Mouse (Mus musculus): ENCODE data around the gene Kcna7. TPM values are rescaled to one million over a fixed set of nuclear protein-coding genes. Genes with fewer than 3 reads are reported as not detected.

The Kcna7 gene
- polyA plus RNA-seq, 1 experiment from 2014 or later, result 0.20 TPM

DNA sequence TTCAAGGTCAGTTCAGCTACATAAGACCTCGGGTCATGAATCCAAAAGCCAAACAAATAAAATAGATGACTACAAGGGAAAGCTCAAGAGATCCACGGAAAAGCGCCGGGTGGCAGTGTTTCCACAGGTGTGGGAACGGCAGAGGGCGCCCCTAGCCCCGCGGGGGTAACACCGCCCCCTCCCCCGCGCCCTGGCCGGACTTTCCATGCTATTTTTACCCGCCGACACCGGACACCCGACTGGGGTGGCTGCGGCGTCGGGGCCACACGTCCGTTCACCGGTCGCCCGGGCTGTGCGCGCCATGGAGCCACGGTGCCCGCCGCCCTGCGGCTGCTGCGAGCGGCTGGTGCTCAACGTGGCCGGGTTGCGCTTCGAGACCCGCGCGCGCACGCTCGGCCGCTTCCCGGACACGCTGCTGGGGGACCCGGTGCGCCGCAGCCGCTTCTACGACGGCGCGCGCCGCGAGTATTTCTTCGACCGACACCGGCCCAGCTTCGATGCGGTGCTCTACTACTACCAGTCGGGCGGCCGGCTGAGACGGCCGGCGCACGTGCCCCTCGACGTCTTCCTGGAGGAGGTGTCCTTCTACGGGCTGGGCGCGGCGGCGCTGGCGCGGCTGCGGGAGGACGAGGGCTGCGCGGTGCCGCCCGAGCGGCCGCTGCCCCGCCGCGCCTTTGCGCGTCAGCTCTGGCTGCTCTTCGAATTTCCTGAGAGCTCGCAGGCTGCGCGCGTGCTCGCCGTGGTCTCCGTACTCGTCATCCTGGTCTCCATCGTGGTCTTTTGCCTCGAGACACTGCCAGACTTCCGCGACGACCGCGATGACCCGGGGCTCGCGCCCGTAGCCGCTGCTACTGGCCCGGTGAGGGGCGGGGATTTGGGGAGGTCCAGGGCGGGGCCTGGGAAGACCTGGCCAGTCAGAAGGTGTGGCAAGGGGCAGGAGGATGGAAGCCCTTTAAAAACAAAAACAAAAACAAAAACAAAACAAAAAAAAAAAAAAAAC, 1.0 kb downstream of the Kcna7 start:
- Histone ChIP-seq H3K4me2 (ENCODE audit: low read depth) (peak overlapping the region; percentile 32), H3K36me3 (ENCODE audit: control insufficient read depth, insufficient read depth, low read length) (no peaks in the 10 kb centered on the region), H3K27me3 (ENCODE audit: control insufficient read depth, insufficient read depth, low read length) (peaks cover 63% of the 10 kb centered on the region), H3K4me1 (ENCODE audit: control insufficient read depth, insufficient read depth, low read length) (no peaks in the 10 kb centered on the region), H3K9me3 (ENCODE audit: control insufficient read depth, low read length) (no peaks in the 10 kb centered on the region), H3K27ac (ENCODE audit: low read depth, low read length) (no peak overlapping the region), H3K9ac (ENCODE audit: low read length) (no peak overlapping the region), H3K4me3 (ENCODE audit: low read depth, low read length) (peak overlapping the region; percentile 30)
- DNase-seq (ENCODE audit: low spot score) (no peak), ATAC-seq (ENCODE audit: insufficient read depth, low FRiP score, low TSS enrichment) (no peak)
- 2% methylated on average over 114 of the region's 114 CpGs for WGBS

DNA sequence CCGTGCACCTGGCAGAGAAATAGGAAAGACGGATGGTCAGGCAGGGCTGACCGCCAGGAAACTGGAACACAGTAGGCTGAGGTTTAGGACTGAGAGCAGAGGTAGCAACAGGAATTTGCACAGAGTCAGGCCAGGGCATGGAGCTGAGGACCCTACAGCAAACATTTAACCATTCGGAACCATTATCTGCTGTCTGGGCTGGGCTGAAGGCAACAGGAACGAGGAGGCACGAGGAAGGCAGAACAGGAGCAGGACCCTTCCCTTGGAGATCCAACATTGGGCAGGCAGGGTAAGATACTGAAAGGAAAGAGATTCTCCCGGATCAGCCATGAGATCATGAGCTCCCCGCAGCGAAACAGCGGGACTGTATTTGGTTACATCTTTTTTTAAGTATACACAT, 2.4 kb downstream of the Kcna7 start:
- H3K27me3 ChIP-seq (ENCODE audit: control insufficient read depth, insufficient read depth, low read length), result peaks cover 77% of the 10 kb centered on the region
- no peaks in the 10 kb centered on the region for H3K4me1 ChIP-seq (ENCODE audit: control insufficient read depth, insufficient read depth, low read length)
- H3K4me3 ChIP-seq (ENCODE audit: low read depth, low read length), result no peak overlapping the region
- no peak overlapping the region for H3K9ac ChIP-seq (ENCODE audit: low read length)
- ATAC-seq (ENCODE audit: insufficient read depth, low FRiP score, low TSS enrichment) (no peak), DNase-seq (ENCODE audit: low spot score) (no peak)
- H3K36me3 ChIP-seq (ENCODE audit: control insufficient read depth, insufficient read depth, low read length), result no peaks in the 10 kb centered on the region
- no peak overlapping the region for H3K27ac ChIP-seq (ENCODE audit: low read depth, low read length)
- no peaks in the 10 kb centered on the region for H3K9me3 ChIP-seq (ENCODE audit: control insufficient read depth, low read length)
- no peak overlapping the region for H3K4me2 ChIP-seq (ENCODE audit: low read depth)
- WGBS, result 85% methylated on average over 10 of the region's 10 CpGs

GRCm38 (mm10) chr7:45408351-45408750, 2.9 kb downstream of the Kcna7 start:
- ATAC-seq (ENCODE audit: insufficient read depth, low FRiP score, low TSS enrichment) (no peak), DNase-seq (ENCODE audit: low spot score) (no peak)
- H3K4me2 ChIP-seq (ENCODE audit: low read depth), result no peak overlapping the region
- no peaks in the 10 kb centered on the region for H3K9me3 ChIP-seq (ENCODE audit: control insufficient read depth, low read length)
- peaks cover 82% of the 10 kb centered on the region for H3K27me3 ChIP-seq (ENCODE audit: control insufficient read depth, insufficient read depth, low read length)
- no peak overlapping the region for H3K4me3 ChIP-seq (ENCODE audit: low read depth, low read length)
- no peak overlapping the region for H3K27ac ChIP-seq (ENCODE audit: low read depth, low read length)
- no peaks in the 10 kb centered on the region for H3K4me1 ChIP-seq (ENCODE audit: control insufficient read depth, insufficient read depth, low read length)
- WGBS, result 72% methylated on average over 7 of the region's 7 CpGs
- no peak overlapping the region for H3K9ac ChIP-seq (ENCODE audit: low read length)
- H3K36me3 ChIP-seq (ENCODE audit: control insufficient read depth, insufficient read depth, low read length), result no peaks in the 10 kb centered on the region

- 89% methylated on average over 17 of the region's 17 CpGs for WGBS
- no peak overlapping the region for H3K4me3 ChIP-seq (ENCODE audit: low read depth, low read length)
Observed at GRCm38 (mm10) chr7:45408949-45409348, 3.5 kb downstream of the Kcna7 start.

GRCm38 (mm10) chr7:45409497-45410163, 4.2 kb downstream of the Kcna7 start:
- Histone ChIP-seq H3K4me2 (ENCODE audit: low read depth) (no peak overlapping the region), H3K27me3 (ENCODE audit: control insufficient read depth, insufficient read depth, low read length) (peaks cover 95% of the 10 kb centered on the region), H3K27ac (ENCODE audit: low read depth, low read length) (no peak overlapping the region), H3K4me1 (ENCODE audit: control insufficient read depth, insufficient read depth, low read length) (no peaks in the 10 kb centered on the region), H3K36me3 (ENCODE audit: control insufficient read depth, insufficient read depth, low read length) (no peaks in the 10 kb centered on the region), H3K9ac (ENCODE audit: low read length) (no peak overlapping the region), H3K4me3 (ENCODE audit: low read depth, low read length) (no peak overlapping the region), H3K9me3 (ENCODE audit: control insufficient read depth, low read length) (no peaks in the 10 kb centered on the region)
- DNase-seq (ENCODE audit: low spot score), result no peak
- 92% methylated on average over 8 of the region's 8 CpGs for WGBS
- ATAC-seq (ENCODE audit: insufficient read depth, low FRiP score, low TSS enrichment), result no peak

More at GRCm38 (mm10) chr7:45408949-45409348, 3.5 kb downstream of the Kcna7 start:
- no peaks in the 10 kb centered on the region for H3K36me3 ChIP-seq (ENCODE audit: control insufficient read depth, insufficient read depth, low read length)
- no peak overlapping the region for H3K27ac ChIP-seq (ENCODE audit: low read depth, low read length)
- H3K4me1 ChIP-seq (ENCODE audit: control insufficient read depth, insufficient read depth, low read length), result no peaks in the 10 kb centered on the region
- ATAC-seq (ENCODE audit: insufficient read depth, low FRiP score, low TSS enrichment), result no peak
- no peak for DNase-seq (ENCODE audit: low spot score)
- peaks cover 88% of the 10 kb centered on the region for H3K27me3 ChIP-seq (ENCODE audit: control insufficient read depth, insufficient read depth, low read length)
- H3K4me2 ChIP-seq (ENCODE audit: low read depth), result no peak overlapping the region
- no peak overlapping the region for H3K9ac ChIP-seq (ENCODE audit: low read length)
- no peaks in the 10 kb centered on the region for H3K9me3 ChIP-seq (ENCODE audit: control insufficient read depth, low read length)

DNA sequence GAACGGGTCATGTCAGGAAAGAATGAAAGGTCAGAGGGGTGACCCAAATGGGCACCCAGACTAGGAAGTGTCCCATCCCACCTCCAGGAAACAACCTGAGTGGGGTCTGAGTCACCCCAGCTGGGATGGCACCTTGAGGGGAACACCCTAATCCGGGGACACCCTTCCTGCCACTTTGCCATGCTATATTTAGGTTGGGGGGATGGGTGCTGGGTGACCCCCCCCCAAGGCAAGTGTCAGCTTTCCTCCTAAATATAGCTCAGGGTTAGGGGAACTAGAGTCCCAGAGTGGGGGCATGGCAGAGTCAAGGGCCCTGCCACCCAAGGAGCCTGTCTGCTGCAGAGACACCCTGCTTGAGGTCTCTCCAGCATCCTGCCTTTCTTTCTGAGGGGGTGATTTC, 7.0 kb downstream of the Kcna7 start:
- Histone ChIP-seq H3K27me3 (ENCODE audit: control insufficient read depth, insufficient read depth, low read length) (peaks cover 99% of the 10 kb centered on the region), H3K36me3 (ENCODE audit: control insufficient read depth, insufficient read depth, low read length) (no peaks in the 10 kb centered on the region), H3K4me1 (ENCODE audit: control insufficient read depth, insufficient read depth, low read length) (no peaks in the 10 kb centered on the region), H3K4me2 (ENCODE audit: low read depth) (no peak overlapping the region), H3K27ac (ENCODE audit: low read depth, low read length) (no peak overlapping the region), H3K4me3 (ENCODE audit: low read depth, low read length) (no peak overlapping the region), H3K9me3 (ENCODE audit: control insufficient read depth, low read length) (no peaks in the 10 kb centered on the region), H3K9ac (ENCODE audit: low read length) (no peak overlapping the region)
- 100% methylated on average over 2 of the region's 2 CpGs for WGBS
- no peak for ATAC-seq (ENCODE audit: insufficient read depth, low FRiP score, low TSS enrichment)
- DNase-seq (ENCODE audit: low spot score), result no peak

DNA sequence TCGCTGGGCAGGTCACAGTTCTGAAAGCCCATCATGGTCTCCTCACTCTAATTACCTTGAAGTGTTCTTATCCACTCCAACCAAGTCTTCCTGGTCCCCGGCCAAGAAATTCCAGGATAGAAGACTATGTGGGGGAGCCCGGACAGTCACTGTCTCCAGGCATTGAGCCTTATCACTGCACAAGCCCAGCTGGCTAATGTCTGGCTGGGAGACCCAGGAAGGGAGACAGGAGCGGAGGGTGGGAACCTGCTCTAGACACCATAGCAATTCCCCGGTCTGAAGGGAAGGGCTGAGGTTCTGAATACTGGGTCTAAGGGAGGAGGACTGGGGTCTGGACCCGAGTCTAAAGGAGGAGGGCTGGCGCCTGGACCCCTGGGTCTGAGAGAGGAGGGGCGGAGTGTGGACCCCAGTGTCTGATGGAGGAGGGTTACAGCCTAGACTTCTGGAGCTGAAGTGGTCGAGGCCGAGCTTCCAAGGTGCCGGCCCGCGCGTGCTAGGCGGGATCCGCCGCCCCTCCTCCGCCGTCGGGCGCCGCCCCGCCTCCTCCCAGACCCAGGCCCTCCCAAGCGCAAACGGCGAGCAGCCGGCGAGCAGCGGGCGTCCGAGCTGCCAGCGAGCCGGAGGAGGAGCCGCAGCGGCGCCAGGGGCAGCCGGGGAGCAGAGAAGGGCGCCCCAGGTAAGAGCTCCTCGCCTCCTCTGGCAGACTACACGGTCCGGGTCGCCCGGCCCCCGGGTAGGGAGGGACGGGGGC, 7.8 kb downstream of the Kcna7 start, which contains the start of gene Ntf5:
Ntf5 (plus strand) TSS at position 583 of the 751 bp plus-strand sequence.
- H3K36me3 ChIP-seq (ENCODE audit: control insufficient read depth, insufficient read depth, low read length), result no peaks in the 10 kb centered on the region
- 3% methylated on average over 43 of the region's 45 CpGs for WGBS
- ATAC-seq (ENCODE audit: insufficient read depth, low FRiP score, low TSS enrichment), result 0 out of 2 replicates have a peak, but pooled peaks have one; percentile 38
- no peaks in the 10 kb centered on the region for H3K9me3 ChIP-seq (ENCODE audit: control insufficient read depth, low read length)
- peak within 1 kb of the TSS; percentile 39 for H3K9ac ChIP-seq (ENCODE audit: low read length)
- H3K4me3 ChIP-seq (ENCODE audit: low read depth, low read length), result peak within 1 kb of the TSS; percentile 41
- DNase-seq (ENCODE audit: low spot score), result peak; percentile 55
- H3K4me2 ChIP-seq (ENCODE audit: low read depth), result peak within 1 kb of the TSS; percentile 82
- peaks cover 99% of the 10 kb centered on the region for H3K27me3 ChIP-seq (ENCODE audit: control insufficient read depth, insufficient read depth, low read length)
- H3K27ac ChIP-seq (ENCODE audit: low read depth, low read length), result no peak within 1 kb of the TSS
- no peaks in the 10 kb centered on the region for H3K4me1 ChIP-seq (ENCODE audit: control insufficient read depth, insufficient read depth, low read length)

Measured in neural tube, embryonic 11.5 days (tissue).